19 mouse cellular contexts compared by ENCODE assay signal in genomic region chr10:6298682-6299081, GRCm38 (mm10).
DNase-seq lines count a peak whose midpoint lies in the region; ATAC-seq lines count a peak whose summit lies in the region.
"Had no signal": no experiment of that assay in that cellular context is flagged by ENCODE, and none has a peak within 500 bp of the region (broad histone marks: within the 10 kb centered on the region; RNA-seq: fewer than 3 reads in every experiment).

No protein-coding gene starts in this region.

- no peaks in the 10 kb centered on the region for H3K36me3 ChIP-seq in forebrain, embryonic 16.5 days (ENCODE audit: control insufficient read depth, insufficient read depth)
- H3K36me3 ChIP-seq: heart, embryonic 10.5 days; midbrain, embryonic 15.5 days; stomach, embryonic 15.5 days had no signal

- no peak overlapping the region for H3K27ac ChIP-seq in forebrain, embryonic 16.5 days (ENCODE audit: low read length)
- H3K27ac ChIP-seq: heart, embryonic 10.5 days; midbrain, embryonic 15.5 days; stomach, embryonic 15.5 days had no signal

- H3K9me3 ChIP-seq in forebrain, embryonic 16.5 days (ENCODE audit: control insufficient read depth, low read length) = no peaks in the 10 kb centered on the region
- H3K9me3 ChIP-seq: heart, embryonic 10.5 days; midbrain, embryonic 15.5 days; stomach, embryonic 15.5 days had no signal

- H3K9ac ChIP-seq in forebrain, embryonic 16.5 days (replicated peaks; ENCODE audit: low read depth, low read length) = no peak overlapping the region
- H3K9ac ChIP-seq: midbrain, embryonic 15.5 days; stomach, embryonic 15.5 days had no signal

- H3K27me3 ChIP-seq in forebrain, embryonic 16.5 days (replicated peaks; ENCODE audit: control insufficient read depth, insufficient read depth, low read length) = no peaks in the 10 kb centered on the region
- H3K27me3 ChIP-seq: midbrain, embryonic 15.5 days; stomach, embryonic 15.5 days had no signal

- DNase-seq in layer of hippocampus, adult 18-20 months (ENCODE audit: low spot score in 2 of 2) = peak; percentile 6 to 27
- DNase-seq in layer of hippocampus, postnatal 25 days (ENCODE audit: extremely low spot score in 1 of 2, low spot score in 1 of 2) = no peak
- peak; percentile 16 for DNase-seq in cerebellum, adult 8-10 months
- no peak for DNase-seq in thymus, postnatal 14 days
- DNase-seq in urinary bladder, postnatal 36 days (ENCODE audit: low spot score in 2 of 2) = no peak
- no peak for DNase-seq in left cerebral cortex, adult 18-20 months (ENCODE audit: low spot score in 2 of 2)
- DNase-seq: adrenal gland, adult 2 months; kidney, adult 11 months; lung, adult 18-20 months; lung, postnatal 14 days; right cerebral cortex, postnatal 25 days; thymus, adult 18-20 months had no signal

- no peak overlapping the region for H3K4me3 ChIP-seq in forebrain, embryonic 16.5 days (replicated peaks; ENCODE audit: low read length)
- H3K4me3 ChIP-seq: erythroblast, embryonic 14.5 days; heart, embryonic 10.5 days; midbrain, embryonic 15.5 days; myocyte; stomach, embryonic 15.5 days had no signal

- H3K4me1 ChIP-seq in forebrain, embryonic 16.5 days (replicated peaks; ENCODE audit: control insufficient read depth, insufficient read depth, low read length) = no peaks in the 10 kb centered on the region
- H3K4me1 ChIP-seq: heart, embryonic 10.5 days; midbrain, embryonic 15.5 days; stomach, embryonic 15.5 days had no signal

- WGBS in forebrain, embryonic 16.5 days = 41% methylated on average over 2 of the region's 2 CpGs

- no peak overlapping the region for H3K4me2 ChIP-seq in forebrain, embryonic 16.5 days (ENCODE audit: low read length)
- H3K4me2 ChIP-seq: liver, embryonic 11.5 days; midbrain, embryonic 15.5 days; stomach, embryonic 15.5 days had no signal

- ATAC-seq in forebrain, embryonic 16.5 days = peak; percentile 60
- ATAC-seq: midbrain, embryonic 15.5 days had no signal

Comparison
In these comparisons a context has a peak if more than half of its experiments do, and no peak if none do; other contexts are left out.
1. DNase-seq: peak in layer of hippocampus, adult 18-20 months (2 of 2) and cerebellum, adult 8-10 months (single experiment); none in layer of hippocampus, postnatal 25 days (0 of 2), thymus, postnatal 14 days (single experiment), urinary bladder, postnatal 36 days (0 of 2) and left cerebral cortex, adult 18-20 months (0 of 2).